Mouse (Mus musculus): ENCODE data around the gene Casq1. TPM values are rescaled to one million over a fixed set of nuclear protein-coding genes. Genes with fewer than 3 reads are reported as not detected.

The Casq1 gene
- polyA plus RNA-seq, 1 experiment from 2014 or later, result 22.8 TPM

GRCm38 (mm10) chr1:172198316-172198715, 21.4 kb downstream of the Casq1 start:
- no peak for ATAC-seq
- WGBS, result 88% methylated on average over 8 of the region's 8 CpGs
- no peak for TF ChIP-seq CTCF (IDR thresholded peaks at IDR 0.05; ENCODE audit: low read depth)
- H3K27me3 ChIP-seq (replicated peaks; ENCODE audit: control insufficient read depth, insufficient read depth, low read length), result no peaks in the 10 kb centered on the region
- no peak overlapping the region for H3K27ac ChIP-seq (ENCODE audit: low read depth, low read length)
- H3K4me2 ChIP-seq (replicated peaks; ENCODE audit: low read depth), result no peak overlapping the region
- no peak overlapping the region for H3K4me3 ChIP-seq (ENCODE audit: low read depth, low read length)
- peaks cover 64% of the 10 kb centered on the region for H3K36me3 ChIP-seq (ENCODE audit: control insufficient read depth, insufficient read depth)
- H3K9ac ChIP-seq (ENCODE audit: low read depth, low read length), result no peak overlapping the region
- no peaks in the 10 kb centered on the region for H3K4me1 ChIP-seq (replicated peaks; ENCODE audit: control insufficient read depth, insufficient read depth, low read length)
- no peaks in the 10 kb centered on the region for H3K9me3 ChIP-seq (ENCODE audit: control insufficient read depth)

GRCm38 (mm10) chr1:172197851-172198250, 21.8 kb downstream of the Casq1 start:
- Histone ChIP-seq H3K4me1 (replicated peaks; ENCODE audit: control insufficient read depth, insufficient read depth, low read length) (no peaks in the 10 kb centered on the region), H3K9me3 (ENCODE audit: control insufficient read depth) (no peaks in the 10 kb centered on the region), H3K36me3 (ENCODE audit: control insufficient read depth, insufficient read depth) (peaks cover 64% of the 10 kb centered on the region), H3K27me3 (replicated peaks; ENCODE audit: control insufficient read depth, insufficient read depth, low read length) (no peaks in the 10 kb centered on the region), H3K9ac (ENCODE audit: low read depth, low read length) (no peak overlapping the region), H3K4me3 (ENCODE audit: low read depth, low read length) (no peak overlapping the region), H3K27ac (ENCODE audit: low read depth, low read length) (no peak overlapping the region), H3K4me2 (replicated peaks; ENCODE audit: low read depth) (no peak overlapping the region)
- no peak for TF ChIP-seq CTCF (IDR thresholded peaks at IDR 0.05; ENCODE audit: low read depth)
- 81% methylated on average over 5 of the region's 5 CpGs for WGBS
- no peak for ATAC-seq

GRCm38 (mm10) chr1:172197146-172197545, 22.5 kb downstream of the Casq1 start:
- H3K9me3 ChIP-seq (ENCODE audit: control insufficient read depth), result no peaks in the 10 kb centered on the region
- no peak for ATAC-seq
- no peaks in the 10 kb centered on the region for H3K4me1 ChIP-seq (replicated peaks; ENCODE audit: control insufficient read depth, insufficient read depth, low read length)
- no peak overlapping the region for H3K4me2 ChIP-seq (replicated peaks; ENCODE audit: low read depth)
- H3K36me3 ChIP-seq (ENCODE audit: control insufficient read depth, insufficient read depth), result peaks cover 69% of the 10 kb centered on the region
- H3K27ac ChIP-seq (ENCODE audit: low read depth, low read length), result no peak overlapping the region
- no peak overlapping the region for H3K4me3 ChIP-seq (ENCODE audit: low read depth, low read length)
- TF ChIP-seq CTCF (IDR thresholded peaks at IDR 0.05; ENCODE audit: low read depth), result no peak
- H3K27me3 ChIP-seq (replicated peaks; ENCODE audit: control insufficient read depth, insufficient read depth, low read length), result no peaks in the 10 kb centered on the region
- H3K9ac ChIP-seq (ENCODE audit: low read depth, low read length), result no peak overlapping the region
- 82% methylated on average over 3 of the region's 3 CpGs for WGBS

GRCm38 (mm10) chr1:172194435-172194834, 25.2 kb downstream of the Casq1 start:
- H3K4me1 ChIP-seq (replicated peaks; ENCODE audit: control insufficient read depth, insufficient read depth, low read length), result no peaks in the 10 kb centered on the region
- H3K9ac ChIP-seq (ENCODE audit: low read depth, low read length), result no peak overlapping the region
- H3K27me3 ChIP-seq (replicated peaks; ENCODE audit: control insufficient read depth, insufficient read depth, low read length), result no peaks in the 10 kb centered on the region
- H3K9me3 ChIP-seq (ENCODE audit: control insufficient read depth), result no peaks in the 10 kb centered on the region
- H3K27ac ChIP-seq (ENCODE audit: low read depth, low read length), result no peak overlapping the region
- no peak overlapping the region for H3K4me2 ChIP-seq (replicated peaks; ENCODE audit: low read depth)
- H3K36me3 ChIP-seq (ENCODE audit: control insufficient read depth, insufficient read depth), result peaks cover 81% of the 10 kb centered on the region
- WGBS, result 51% methylated on average over 8 of the region's 8 CpGs
- no peak overlapping the region for H3K4me3 ChIP-seq (ENCODE audit: low read depth, low read length)
- ATAC-seq, result no peak
- no peak for TF ChIP-seq CTCF (IDR thresholded peaks at IDR 0.05; ENCODE audit: low read depth)

- Histone ChIP-seq H3K4me2 (replicated peaks; ENCODE audit: low read depth) (no peak overlapping the region), H3K27ac (ENCODE audit: low read depth, low read length) (no peak overlapping the region), H3K4me3 (ENCODE audit: low read depth, low read length) (no peak overlapping the region), H3K36me3 (ENCODE audit: control insufficient read depth, insufficient read depth) (peaks cover 84% of the 10 kb centered on the region), H3K27me3 (replicated peaks; ENCODE audit: control insufficient read depth, insufficient read depth, low read length) (no peaks in the 10 kb centered on the region), H3K9ac (ENCODE audit: low read depth, low read length) (no peak overlapping the region), H3K4me1 (replicated peaks; ENCODE audit: control insufficient read depth, insufficient read depth, low read length) (no peaks in the 10 kb centered on the region), H3K9me3 (ENCODE audit: control insufficient read depth) (no peaks in the 10 kb centered on the region)
- ATAC-seq, result no peak
- WGBS, result 77% methylated on average over 3 of the region's 3 CpGs
- TF ChIP-seq CTCF (IDR thresholded peaks at IDR 0.05; ENCODE audit: low read depth), result no peak
Measured at GRCm38 (mm10) chr1:172192217-172192616, 27.5 kb downstream of the Casq1 start.

GRCm38 (mm10) chr1:172191578-172191977, 28.1 kb downstream of the Casq1 start:
- H3K36me3 ChIP-seq (ENCODE audit: control insufficient read depth, insufficient read depth), result peaks cover 84% of the 10 kb centered on the region
- H3K4me2 ChIP-seq (replicated peaks; ENCODE audit: low read depth), result no peak overlapping the region
- no peak overlapping the region for H3K27ac ChIP-seq (ENCODE audit: low read depth, low read length)
- no peak overlapping the region for H3K9ac ChIP-seq (ENCODE audit: low read depth, low read length)
- H3K27me3 ChIP-seq (replicated peaks; ENCODE audit: control insufficient read depth, insufficient read depth, low read length), result no peaks in the 10 kb centered on the region
- ATAC-seq, result no peak
- WGBS, result 88% methylated on average over 2 of the region's 2 CpGs
- H3K4me1 ChIP-seq (replicated peaks; ENCODE audit: control insufficient read depth, insufficient read depth, low read length), result no peaks in the 10 kb centered on the region
- no peak overlapping the region for H3K4me3 ChIP-seq (ENCODE audit: low read depth, low read length)
- peak; percentile 30; the same call in 1 of the 2 replicates for TF ChIP-seq CTCF (IDR thresholded peaks at IDR 0.05; ENCODE audit: low read depth)
- H3K9me3 ChIP-seq (ENCODE audit: control insufficient read depth), result no peaks in the 10 kb centered on the region

- 75% methylated on average over 4 of the region's 4 CpGs for WGBS
- H3K36me3 ChIP-seq (ENCODE audit: control insufficient read depth, insufficient read depth), result peaks cover 69% of the 10 kb centered on the region
- TF ChIP-seq CTCF (IDR thresholded peaks at IDR 0.05; ENCODE audit: low read depth), result peak; percentile 75
Measured at GRCm38 (mm10) chr1:172188891-172189290, 30.8 kb downstream of the Casq1 start.

More at GRCm38 (mm10) chr1:172188891-172189290, 30.8 kb downstream of the Casq1 start:
- Histone ChIP-seq H3K4me3 (ENCODE audit: low read depth, low read length) (no peak overlapping the region), H3K9me3 (ENCODE audit: control insufficient read depth) (no peaks in the 10 kb centered on the region), H3K27ac (ENCODE audit: low read depth, low read length) (no peak overlapping the region), H3K4me1 (replicated peaks; ENCODE audit: control insufficient read depth, insufficient read depth, low read length) (no peaks in the 10 kb centered on the region), H3K9ac (ENCODE audit: low read depth, low read length) (no peak overlapping the region), H3K27me3 (replicated peaks; ENCODE audit: control insufficient read depth, insufficient read depth, low read length) (no peaks in the 10 kb centered on the region), H3K4me2 (replicated peaks; ENCODE audit: low read depth) (no peak overlapping the region)
- 0 out of 2 replicates have a peak, but pooled peaks have one; percentile 36 for ATAC-seq
